Mouse (Mus musculus) adrenal gland, adult (tissue): ENCODE measurements at regions not wholly inside any gene's neighbourhood (a gene's known extent, or its start where the extent isn't known, plus 50 kb on each side); places are given as distances from the start of the nearest gene placed in this dataset.

ENCODE experiments used
- DNase-seq, 2 experiments: peaks; one replicate each; pipeline ENCODE4 v3.0.0; 2022 to 2023; ENCODE audit warnings: low spot score in 1 of 2; ENCODE audit not compliant: inconsistent age in 2 of 2

DNA sequence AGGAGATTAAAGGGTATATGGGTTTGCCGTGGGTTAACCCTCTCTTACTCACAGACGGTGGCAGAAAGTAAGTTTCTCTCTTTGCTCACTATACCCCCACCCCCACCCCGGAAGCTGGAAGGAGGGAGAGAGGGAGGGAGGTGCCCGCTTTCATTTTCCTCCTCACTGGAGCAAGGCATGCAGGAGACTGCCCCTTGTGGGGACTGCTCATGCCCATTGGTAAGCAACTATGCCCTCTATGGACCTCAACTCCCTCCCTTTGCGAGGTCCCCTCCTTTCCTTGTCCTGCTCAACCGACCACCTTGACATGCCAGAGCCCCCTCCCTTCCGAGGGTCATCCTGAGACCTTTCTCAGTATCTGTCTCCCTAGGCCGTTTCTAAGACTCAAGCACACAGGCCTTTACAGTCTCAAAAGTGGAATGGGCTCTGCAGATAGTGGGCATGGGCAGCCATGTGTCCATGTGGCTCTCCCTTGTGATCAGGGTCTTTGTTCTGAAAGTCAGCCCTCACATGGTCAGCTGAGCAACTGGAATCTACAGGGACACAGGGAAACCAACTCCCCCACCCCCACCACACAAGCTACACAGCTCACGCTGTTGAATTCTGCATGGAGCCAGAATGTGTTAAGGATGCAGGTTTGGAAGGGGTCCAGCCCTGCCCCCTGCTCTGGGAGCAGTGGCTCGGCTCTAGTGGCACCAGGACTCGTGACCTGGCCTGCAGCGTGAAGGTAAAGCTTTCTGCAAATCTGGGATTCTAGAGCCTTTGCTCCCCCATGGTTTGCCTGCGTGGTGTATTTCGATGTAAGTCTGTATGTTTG lies 116.8 kb upstream of the A530016L24Rik start:
- DNase-seq = no peak

GRCm38 (mm10) chr12:112373966-112374365 lies 115.3 kb upstream of the A530016L24Rik start:
- no peak for DNase-seq

DNA sequence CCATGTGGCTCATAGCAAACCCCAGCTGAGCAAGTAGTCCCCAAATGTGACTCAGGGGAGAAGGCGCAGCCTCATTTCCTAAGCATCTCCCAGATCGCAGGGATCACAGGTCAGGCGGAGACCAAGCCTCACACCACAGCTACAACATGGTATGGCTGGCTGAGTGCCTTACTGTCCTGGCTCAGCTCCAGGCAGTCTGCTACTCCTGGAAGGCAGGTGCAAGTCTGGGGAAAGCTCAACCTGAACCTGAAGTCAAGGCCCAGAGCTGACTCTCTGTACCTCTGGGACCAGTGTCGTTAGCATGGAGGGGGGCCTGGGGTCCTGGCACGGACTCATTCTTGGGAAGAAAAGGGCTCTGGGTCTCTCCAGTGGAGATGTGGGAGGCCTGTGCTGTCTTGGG lies 113.0 kb upstream of the A530016L24Rik start:
- DNase-seq = no peak

DNA sequence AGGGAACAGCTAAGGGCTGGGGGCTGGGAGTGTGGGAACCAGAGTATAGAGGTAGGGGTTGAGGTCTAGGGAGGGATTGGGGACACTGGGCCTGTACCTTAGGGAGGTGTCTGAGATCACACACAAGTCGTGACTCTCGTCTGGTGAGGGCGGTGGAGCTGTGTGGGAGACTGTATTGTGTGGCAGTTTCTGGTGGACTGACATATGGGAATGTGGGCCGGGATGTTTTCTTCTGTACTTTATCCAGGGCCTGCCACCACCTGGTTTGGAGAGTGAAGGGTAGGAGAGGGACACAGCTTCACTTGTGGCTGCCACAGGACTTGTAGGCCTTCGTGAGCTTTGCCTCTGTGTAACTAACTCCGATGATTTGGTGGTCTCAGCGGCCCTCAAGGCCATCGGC lies 112.5 kb upstream of the A530016L24Rik start:
- DNase-seq = no peak

DNA sequence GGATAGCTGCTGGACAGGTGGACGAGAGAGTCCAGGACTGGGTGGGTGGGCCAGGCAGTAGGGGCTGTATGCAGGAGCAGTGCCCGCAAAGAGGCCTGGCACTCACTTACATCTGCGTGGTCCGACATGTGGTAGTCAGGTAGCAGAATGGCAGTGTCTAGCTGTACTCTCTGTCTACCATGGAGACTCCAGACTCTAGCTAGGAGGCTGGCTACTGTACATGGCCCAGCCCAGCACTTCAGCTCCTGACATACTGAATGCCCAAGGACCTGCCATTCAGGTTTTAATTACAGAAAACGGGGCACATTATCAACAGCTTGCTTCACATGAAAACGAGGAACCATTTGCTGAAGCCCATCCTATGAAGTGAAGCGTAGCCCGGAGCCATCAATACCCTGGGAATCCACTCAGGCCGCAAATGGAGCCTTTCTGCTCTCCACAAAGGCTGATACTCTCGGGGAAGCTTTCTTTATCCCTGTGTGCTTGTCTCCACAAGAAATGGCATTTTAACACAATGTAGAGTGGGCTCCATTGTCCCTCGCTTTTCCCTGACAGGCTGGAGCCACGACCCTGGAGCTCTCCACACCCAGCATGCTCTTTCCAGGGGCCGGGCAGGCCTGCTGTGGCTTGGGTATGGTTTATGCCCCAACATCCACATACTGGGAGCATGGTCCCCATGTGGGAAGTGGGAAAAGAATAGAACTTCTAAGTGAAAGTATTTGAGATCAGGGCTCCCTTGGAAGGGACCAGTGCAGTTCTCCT lies 110.6 kb upstream of the A530016L24Rik start:
- no peak for DNase-seq

DNA sequence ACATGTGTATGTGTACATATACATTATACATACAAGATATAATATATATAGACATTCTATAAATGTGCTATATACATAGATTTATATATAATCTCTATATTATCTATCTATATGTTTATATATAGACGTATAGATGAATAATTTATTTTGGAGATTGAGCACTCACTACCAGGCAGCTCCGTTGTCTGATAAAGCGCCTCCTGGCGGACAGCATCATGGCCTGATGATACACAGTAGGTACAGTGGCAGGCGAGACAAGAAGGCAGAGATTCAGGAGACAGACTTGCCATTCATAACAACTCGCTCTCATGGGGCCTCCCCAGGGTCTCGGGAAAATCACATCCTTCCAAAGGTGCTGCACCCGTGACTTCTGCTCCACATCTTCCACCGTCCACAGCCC lies 101.4 kb upstream of the A530016L24Rik start:
- DNase-seq = no peak

DNA sequence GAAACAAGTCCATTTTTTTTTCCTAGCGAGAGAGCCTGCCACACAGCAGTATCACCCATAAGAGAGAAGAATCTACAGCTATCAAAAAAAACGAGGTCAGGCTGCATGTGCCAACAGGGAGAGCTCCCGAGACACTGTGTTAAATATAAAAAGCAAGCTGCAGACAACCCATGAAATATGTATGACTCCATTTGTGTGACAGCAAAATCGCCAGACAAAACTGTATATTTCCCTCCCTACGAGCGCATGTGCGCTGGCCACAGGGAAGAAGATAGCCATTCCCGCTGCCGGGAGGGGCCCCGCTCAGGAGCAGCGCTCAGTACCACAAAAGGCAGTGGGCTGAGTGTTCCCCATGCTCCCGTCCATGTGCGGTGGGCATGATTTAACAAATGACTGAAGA lies 93.3 kb upstream of the A530016L24Rik start:
- DNase-seq = no peak

DNA sequence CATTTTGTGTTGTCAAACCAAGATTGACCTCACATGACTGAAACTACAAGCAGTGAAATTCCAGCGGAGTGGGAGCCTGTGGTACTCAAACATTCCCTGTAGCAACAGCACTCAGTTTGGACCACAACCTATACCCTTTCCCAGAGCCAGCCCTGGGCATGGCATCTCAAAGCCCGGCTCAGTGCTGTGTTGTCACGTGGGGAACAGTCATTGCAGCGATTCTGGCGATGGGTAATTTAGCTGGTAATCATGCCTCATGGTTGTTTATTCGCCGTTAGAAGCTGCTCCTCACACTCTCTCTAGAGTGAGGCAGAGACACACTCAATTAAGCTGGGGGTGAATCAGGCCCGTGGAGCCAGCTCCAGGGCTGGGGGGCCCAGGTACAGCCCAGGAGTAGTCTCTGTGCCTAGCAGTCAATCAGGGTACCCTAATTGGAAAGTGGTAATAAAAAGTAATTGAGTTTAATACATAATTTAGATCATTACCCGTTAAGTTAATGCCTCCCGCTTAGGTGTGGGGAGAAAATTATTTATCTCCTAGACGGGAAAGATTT lies 85.5 kb upstream of the A530016L24Rik start:
- no peak for DNase-seq

- DNase-seq = no peak
These were observed 84.9 kb upstream of the A530016L24Rik start for GRCm38 (mm10) chr12:112404338-112404737.

DNA sequence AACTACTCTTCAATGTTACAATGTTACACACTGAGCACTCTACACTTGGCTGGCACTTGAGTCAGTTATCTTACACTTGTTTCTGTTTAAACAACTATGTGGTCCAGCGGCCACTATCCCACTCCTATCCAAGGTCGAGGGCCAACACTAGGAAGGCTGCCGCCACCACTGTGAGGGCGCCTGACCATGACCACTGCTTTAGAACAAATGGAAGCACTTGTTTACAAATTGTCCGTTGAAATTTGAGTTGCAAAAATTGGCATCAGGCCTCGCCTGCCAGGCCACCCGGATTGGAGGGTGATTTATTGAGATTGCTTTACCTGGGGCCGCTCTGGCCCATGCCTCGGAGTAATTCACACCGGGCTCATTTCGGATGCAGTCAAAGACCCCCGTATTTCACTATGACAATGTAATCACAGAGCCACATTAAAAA lies 83.5 kb upstream of the A530016L24Rik start:
- no peak for DNase-seq

DNA sequence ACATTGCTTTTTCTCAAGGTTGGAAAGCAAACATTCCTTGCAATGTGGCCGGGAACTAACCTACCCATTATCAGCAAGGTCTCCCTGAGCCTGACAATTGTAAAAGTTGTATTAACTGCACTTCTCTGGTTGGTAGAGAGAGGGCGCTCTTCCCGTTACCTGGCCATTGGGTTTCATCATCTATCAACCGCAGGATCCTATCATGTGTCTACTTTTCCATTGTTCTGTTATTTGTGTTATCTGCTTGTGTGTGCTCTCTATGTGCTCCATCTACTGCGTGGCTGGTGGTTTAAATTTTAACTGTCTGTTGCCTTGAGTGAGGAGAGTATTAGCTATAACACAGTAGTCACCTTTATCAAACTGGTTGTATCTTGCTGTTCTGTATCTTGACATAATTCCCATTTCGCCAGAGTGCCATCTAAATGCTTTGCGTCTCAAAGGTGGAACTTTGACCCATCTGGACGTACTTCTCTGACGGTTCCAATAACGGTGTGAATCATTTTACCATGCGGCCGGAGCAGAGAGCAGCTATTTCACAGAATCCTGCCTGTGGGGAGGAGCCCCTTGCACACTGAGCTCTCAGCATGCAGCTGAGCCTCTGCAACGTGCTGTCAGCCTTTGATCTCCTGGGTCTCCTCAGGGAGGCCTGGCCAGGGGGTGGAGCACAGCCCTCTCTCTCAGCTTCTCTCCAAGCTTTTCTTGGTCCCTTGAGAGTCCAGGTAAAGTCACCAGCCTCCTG lies 77.5 kb upstream of the A530016L24Rik start:
- DNase-seq = peak; percentile 9 to 60

DNA sequence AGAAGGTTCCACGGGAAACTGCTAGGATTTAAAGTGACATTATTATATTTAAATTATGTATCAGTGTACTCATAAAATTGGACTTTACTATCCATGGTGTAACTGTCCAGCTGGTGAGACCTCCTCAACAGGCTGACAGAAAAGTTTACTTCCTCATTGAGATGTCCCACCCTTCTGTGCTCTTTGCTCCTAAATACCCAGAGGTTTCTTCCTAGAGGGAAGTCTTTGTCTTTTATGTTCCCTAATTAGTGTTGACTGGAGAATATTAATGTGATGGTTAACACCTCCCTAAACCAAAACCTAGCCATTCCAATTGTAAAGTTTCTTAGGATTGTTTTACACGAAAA lies 76.9 kb upstream of the A530016L24Rik start:
- DNase-seq = no peak

DNA sequence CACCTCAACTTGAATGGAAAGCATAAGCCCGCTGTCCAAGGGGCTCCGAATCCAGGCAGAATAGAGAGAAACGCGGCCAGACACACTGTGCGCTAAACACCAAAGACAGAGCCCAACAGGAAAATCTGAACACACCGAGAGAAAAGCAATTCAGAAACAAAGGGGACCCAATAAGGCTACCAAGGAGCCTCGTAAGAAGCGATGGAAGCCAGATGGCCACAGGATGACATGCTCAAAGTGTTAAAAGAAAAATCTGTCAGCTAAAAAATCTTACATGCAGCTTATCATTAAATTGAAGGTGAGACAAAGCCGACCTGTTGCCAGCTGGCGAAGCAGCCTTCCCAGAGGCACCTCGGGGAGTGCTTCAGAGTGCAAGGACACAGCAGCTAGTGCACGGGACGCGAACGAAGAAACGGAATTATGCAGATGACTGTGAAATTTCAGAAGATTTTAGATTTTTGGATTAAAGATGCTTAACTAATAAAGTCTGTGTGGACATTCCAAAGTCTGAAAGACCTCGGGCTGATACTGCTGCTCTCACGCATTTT lies 73.2 kb upstream of the A530016L24Rik start:
- no peak for DNase-seq

- no peak for DNase-seq
These were observed 72.7 kb upstream of the A530016L24Rik start for GRCm38 (mm10) chr12:112416537-112416936.

GRCm38 (mm10) chr12:112418636-112419035 lies 70.6 kb upstream of the A530016L24Rik start:
- peak; percentile 33 to 71 for DNase-seq

DNA sequence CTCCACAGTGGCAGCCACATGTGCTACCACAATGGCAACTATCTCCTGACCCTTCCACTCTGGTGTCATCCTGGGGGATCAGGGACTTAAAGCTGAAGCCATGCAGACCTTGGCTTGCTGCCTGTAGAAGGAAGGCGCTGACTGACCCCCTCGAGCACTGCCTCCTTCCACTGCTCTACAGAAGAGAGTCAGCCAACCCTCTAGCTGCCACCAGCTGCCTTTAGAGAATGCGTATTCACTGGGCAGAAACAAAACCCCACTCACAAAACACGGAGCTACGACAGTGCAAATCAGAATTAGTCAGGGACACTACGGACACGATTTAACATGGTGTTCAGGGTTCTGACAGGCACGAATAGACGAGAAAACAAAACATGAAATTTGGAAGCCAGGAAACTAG lies 67.1 kb upstream of the A530016L24Rik start:
- DNase-seq = no peak

DNA sequence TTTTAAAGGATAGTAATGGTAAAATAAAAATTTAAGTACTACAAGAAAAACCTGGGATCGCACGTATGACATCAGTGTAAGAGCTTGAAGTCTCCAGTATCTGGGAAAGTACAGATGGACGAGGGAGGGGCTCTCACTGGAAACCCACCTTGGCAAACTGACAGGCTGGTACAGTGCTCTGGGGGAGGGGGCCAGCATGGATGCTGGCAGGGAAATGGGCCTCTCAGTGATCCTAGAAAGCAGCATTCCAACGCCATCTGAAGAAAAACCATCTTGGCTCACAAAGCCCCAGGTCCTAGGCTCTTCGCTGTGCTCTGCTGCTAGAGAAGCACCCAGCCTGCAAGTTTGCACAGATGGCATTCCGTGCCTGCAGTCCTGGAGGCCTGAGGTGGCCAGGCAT lies 65.1 kb upstream of the A530016L24Rik start:
- DNase-seq = no peak

DNA sequence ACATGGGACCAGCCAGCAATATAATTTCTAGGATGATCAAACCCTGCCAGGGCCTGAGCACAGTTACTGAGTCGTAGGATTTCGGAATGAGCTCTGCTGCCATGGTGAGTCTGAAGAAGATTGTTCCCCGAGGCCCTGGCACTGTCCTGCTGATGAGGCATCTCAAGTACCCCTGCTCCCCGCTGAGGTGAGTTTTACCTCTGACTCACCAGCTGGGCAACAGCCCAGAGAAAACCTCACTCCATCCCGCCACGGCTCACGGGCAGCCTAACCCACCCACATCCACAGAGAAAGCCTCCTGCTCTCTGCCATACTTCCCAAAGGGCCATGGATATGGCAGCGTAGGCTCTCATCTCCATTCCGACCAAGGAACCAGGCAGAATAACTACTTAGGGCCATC lies 62.6 kb upstream of the A530016L24Rik start:
- no peak for DNase-seq

GRCm38 (mm10) chr12:112430104-112430846 lies 59.0 kb upstream of the A530016L24Rik start:
- DNase-seq = no peak

DNA sequence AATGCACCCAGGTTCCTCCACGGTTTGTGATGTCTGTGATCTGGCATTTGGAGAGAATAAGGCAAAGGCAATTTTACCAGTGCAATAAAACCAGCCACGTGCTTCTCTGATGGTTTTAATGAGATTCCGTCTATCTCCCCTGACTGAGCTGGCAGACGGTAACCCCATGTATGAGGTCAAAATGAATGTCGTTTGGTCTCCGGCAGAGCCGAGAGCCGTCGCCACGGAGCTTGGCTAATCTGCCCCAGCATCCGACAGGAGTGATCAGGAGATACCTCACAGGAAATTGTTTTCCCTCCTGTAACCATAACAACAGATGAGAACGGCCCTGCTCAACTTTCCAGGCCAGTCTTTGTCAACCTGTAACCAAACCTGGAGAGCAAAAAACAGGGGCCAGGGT lies 55.9 kb upstream of the A530016L24Rik start:
- no peak for DNase-seq
